Mouse (Mus musculus) limb, embryonic 12.5 days (tissue): ENCODE measurements around the gene Zp2. TPM values are rescaled to one million over a fixed set of nuclear protein-coding genes. Genes with fewer than 3 reads are reported as not detected.

Experiments
- ATAC-seq: fragments of 200-750 bp; cut with Nextera tagmentation; 2 replicates; pipeline ENCODE4 v1.8.0; 2017; ENCODE audit warnings: low read depth, moderate TSS enrichment; ENCODE audit not compliant: insufficient number of reproducible peaks, insufficient read depth, low FRiP score, low TSS enrichment
- H3K27ac ChIP-seq: fragments of 300-500 bp; sonication (generic); 2 replicates; pipeline ENCODE4 v1.5.1; 2016; ENCODE audit warnings: mild to moderate bottlenecking, moderate library complexity
- H3K27me3 ChIP-seq: fragments of 300-500 bp; sonication (generic); 2 replicates; pipeline ENCODE4 v1.6.1; 2016; ENCODE audit warnings: mild to moderate bottlenecking, moderate library complexity
- H3K36me3 ChIP-seq: fragments of 300-500 bp; sonication (generic); 2 replicates; pipeline ENCODE4 v1.6.1; 2016; ENCODE audit warnings: mild to moderate bottlenecking, moderate library complexity
- H3K4me1 ChIP-seq: fragments of 300-500 bp; sonication (generic); replicated peaks from 2 replicates; pipeline ENCODE4 v1.6.1; 2016
- H3K4me2 ChIP-seq: fragments of 300-500 bp; sonication (generic); 2 replicates; pipeline ENCODE4 v1.6.1; 2016; ENCODE audit warnings: mild to moderate bottlenecking, moderate library complexity
- H3K4me3 ChIP-seq: fragments of 300-500 bp; sonication (generic); replicated peaks from 2 replicates; pipeline ENCODE4 v1.5.1; 2016; ENCODE audit warnings: mild to moderate bottlenecking
- H3K9ac ChIP-seq: fragments of 300-500 bp; sonication (generic); replicated peaks from 2 replicates; pipeline ENCODE4 v1.6.1; 2016; ENCODE audit warnings: mild to moderate bottlenecking, moderate library complexity
- H3K9me3 ChIP-seq: fragments of 300-500 bp; sonication (generic); 2 replicates; pipeline ENCODE4 v1.6.1; 2016; ENCODE audit warnings: mild to moderate bottlenecking, moderate library complexity
- WGBS: fragments of 180-500 bp; shearing (Covaris S2); methylation state at CpG from one replicate; pipeline ENCODE4 v1.1.7; 2016; 5-methylcytosine and 5-hydroxymethylcytosine counted together
- polyA plus RNA-seq: library from polyadenylated mRNA; unstranded; fragments of >200 nt; fragmentation: Nextera tagmentation; extraction: Ambion mirVana; gene quantifications from 2 replicates; pipeline ENCODE4 v1.2.1, GENCODE M21; 2016

Zp2 gene
- polyA plus RNA-seq, 1 experiment from 2014 or later = not detected

GRCm38 (mm10) chr7:120102164-120102972 is 42.7 kb downstream of the Zp2 start, which contains the start of gene Tmem159:
Gene Tmem159 (plus strand): TSS chr7:120102353.
- H3K27ac ChIP-seq = 0 out of 2 replicates have a peak within 1 kb of the TSS, but pooled peaks have one; percentile 51

GRCm38 (mm10) chr7:120098403-120098802 is 46.7 kb downstream of the Zp2 start:
- ATAC-seq = no peak; the same call in 1 of the 2 replicates
- 0 out of 2 replicates have a peak, but pooled peaks cover 7% of the 10 kb centered on the region for H3K4me1 ChIP-seq
- H3K36me3 ChIP-seq = no peaks in the 10 kb centered on the region
- H3K9ac ChIP-seq = no peak overlapping the region
- no peak overlapping the region for H3K4me2 ChIP-seq
- H3K27me3 ChIP-seq = no peaks in the 10 kb centered on the region
- H3K9me3 ChIP-seq = no peaks in the 10 kb centered on the region
- WGBS = 27% methylated on average over 9 of the region's 9 CpGs
- no peak overlapping the region for H3K27ac ChIP-seq
- no peak overlapping the region for H3K4me3 ChIP-seq

More at GRCm38 (mm10) chr7:120102164-120102972, 42.7 kb downstream of the Zp2 start, which contains the start of gene Tmem159:
- Histone ChIP-seq H3K4me3 (peak within 1 kb of the TSS; percentile 64), H3K9me3 (no peaks in the 10 kb centered on the region), H3K36me3 (0 out of 2 replicates have a peak, but pooled peaks cover 3% of the 10 kb centered on the region), H3K4me2 (peak within 1 kb of the TSS; percentile 87), H3K9ac (peak within 1 kb of the TSS; percentile 66), H3K27me3 (no peaks in the 10 kb centered on the region; the same call in 1 of the 2 replicates), H3K4me1 (0 out of 2 replicates have a peak, but pooled peaks cover 9% of the 10 kb centered on the region)
- 1% methylated on average over 42 of the region's 42 CpGs for WGBS
- ATAC-seq = peak; percentile 88

- peak; percentile 23; the same call in 1 of the 2 replicates for ATAC-seq
- Histone ChIP-seq H3K27me3 (no peaks in the 10 kb centered on the region), H3K9me3 (no peaks in the 10 kb centered on the region), H3K4me2 (no peak overlapping the region), H3K4me1 (0 out of 2 replicates have a peak, but pooled peaks cover 3% of the 10 kb centered on the region), H3K4me3 (no peak overlapping the region), H3K36me3 (no peaks in the 10 kb centered on the region), H3K27ac (no peak overlapping the region), H3K9ac (no peak overlapping the region)
- WGBS = 8% methylated on average over 7 of the region's 7 CpGs
Observed at GRCm38 (mm10) chr7:120097845-120098244, 47.2 kb downstream of the Zp2 start.

GRCm38 (mm10) chr7:120095180-120095579 is 49.9 kb downstream of the Zp2 start, which contains the start of gene Dnah3:
Gene Dnah3 (minus strand): TSS chr7:120095280.
- no peak for ATAC-seq
- WGBS = 87% methylated on average over 6 of the region's 6 CpGs
- Histone ChIP-seq H3K4me1 (0 out of 2 replicates have a peak, but pooled peaks cover 4% of the 10 kb centered on the region), H3K27ac (no peak within 1 kb of the TSS), H3K27me3 (no peaks in the 10 kb centered on the region), H3K9me3 (no peaks in the 10 kb centered on the region), H3K4me3 (no peak within 1 kb of the TSS), H3K4me2 (no peak within 1 kb of the TSS), H3K36me3 (no peaks in the 10 kb centered on the region), H3K9ac (no peak within 1 kb of the TSS)

- Histone ChIP-seq H3K4me2 (no peak overlapping the region), H3K27ac (no peak overlapping the region), H3K9ac (no peak overlapping the region), H3K27me3 (no peaks in the 10 kb centered on the region), H3K36me3 (no peaks in the 10 kb centered on the region), H3K4me1 (0 out of 2 replicates have a peak, but pooled peaks cover 4% of the 10 kb centered on the region), H3K9me3 (no peaks in the 10 kb centered on the region), H3K4me3 (no peak overlapping the region)
- ATAC-seq = no peak
- WGBS = 88% methylated on average over 3 of the region's 3 CpGs
Observed at GRCm38 (mm10) chr7:120094216-120094615, 50.9 kb downstream of the Zp2 start.

GRCm38 (mm10) chr7:120093033-120093432 is 52.1 kb downstream of the Zp2 start:
- Histone ChIP-seq H3K27me3 (no peaks in the 10 kb centered on the region), H3K4me2 (no peak overlapping the region), H3K4me1 (0 out of 2 replicates have a peak, but pooled peaks cover 4% of the 10 kb centered on the region), H3K27ac (no peak overlapping the region), H3K9ac (no peak overlapping the region), H3K36me3 (no peaks in the 10 kb centered on the region), H3K4me3 (no peak overlapping the region), H3K9me3 (no peaks in the 10 kb centered on the region)
- WGBS = 31% methylated on average over 5 of the region's 5 CpGs
- ATAC-seq = no peak

GRCm38 (mm10) chr7:120080177-120080576 is 64.9 kb downstream of the Zp2 start:
- no peak for ATAC-seq
- WGBS = 55% methylated on average over 3 of the region's 3 CpGs
- H3K9ac ChIP-seq = no peak overlapping the region
- no peak overlapping the region for H3K27ac ChIP-seq
- H3K9me3 ChIP-seq = no peaks in the 10 kb centered on the region
- H3K4me2 ChIP-seq = no peak overlapping the region
- no peaks in the 10 kb centered on the region for H3K36me3 ChIP-seq
- no peaks in the 10 kb centered on the region for H3K4me1 ChIP-seq
- H3K27me3 ChIP-seq = no peaks in the 10 kb centered on the region
- no peak overlapping the region for H3K4me3 ChIP-seq

Other genes starting within 250 kb of the Zp2 start
- 7.5 and 8.8 TPM in 2 replicates for gene Lyrm1, start 249.4 kb downstream of the Zp2 start, polyA plus RNA-seq
- 13.9 and 14.8 TPM in 2 replicates for gene Dcun1d3, start 249.0 kb downstream of the Zp2 start, polyA plus RNA-seq
- not detected in 2 replicates for gene Dnah3, start 50.0 kb downstream of the Zp2 start, polyA plus RNA-seq
- gene Tmem159, start 42.9 kb downstream of the Zp2 start, polyA plus RNA-seq = 21.5 and 23.3 TPM in 2 replicates
- not detected in 2 replicates for gene Anks4b, start 28.6 kb upstream of the Zp2 start, polyA plus RNA-seq
- 14.1 and 14.5 TPM in 2 replicates for gene Crym, start 56.8 kb upstream of the Zp2 start, polyA plus RNA-seq
- not detected in 2 replicates for gene Abca14, start 58.7 kb upstream of the Zp2 start, polyA plus RNA-seq
- not detected in 2 replicates for gene Abca15, start 183.4 kb upstream of the Zp2 start, polyA plus RNA-seq